Mouse (Mus musculus): ENCODE results near the gene Csgalnact2. TPM values are rescaled to one million over a fixed set of nuclear protein-coding genes. Genes with fewer than 3 reads are reported as not detected.

Csgalnact2 gene
- total and polyA plus RNA-seq, 3 experiments, result 2.2 to 6.4 (median 3.0) TPM

- Histone ChIP-seq H3K27me3 (replicated peaks) (peaks cover 86% of the 10 kb centered on the region), H3K9ac (ENCODE audit: insufficient read depth, low read depth) (no peak overlapping the region), H3K4me2 (ENCODE audit: insufficient read depth, low read depth, poor library complexity, severe bottlenecking) (no peak overlapping the region), H3K9me3 (replicated peaks; ENCODE audit: low read length) (no peaks in the 10 kb centered on the region), H3K36me3 (replicated peaks in 1 of 2; ENCODE audit: control insufficient read depth in 1 of 2, insufficient read depth in 1 of 2, low read length in 1 of 2) (no peaks in the 10 kb centered on the region), H3K27ac (ENCODE audit: insufficient read depth, low read depth) (no peak overlapping the region), H3K4me1 (ENCODE audit: control insufficient read depth in 1 of 2, insufficient read depth in 2 of 2) (no peaks in the 10 kb centered on the region), H3K4me3 (replicated peaks in 1 of 3; ENCODE audit: low read depth in 2 of 3, low read length in 2 of 3, poor library complexity in 1 of 3) (no peak overlapping the region), H3K79me2 (replicated peaks; ENCODE audit: control insufficient read depth, extremely low read depth, insufficient read depth, poor library complexity, severe bottlenecking) (no peaks in the 10 kb centered on the region)
- TF ChIP-seq IRF4 (IDR thresholded peaks at IDR 0.05; ENCODE audit: low read depth, low read length) (no peak), JUN (IDR thresholded peaks at IDR 0.05; ENCODE audit: insufficient read depth, low read depth, low read length) (no peak), USF1 (IDR thresholded peaks at IDR 0.05; ENCODE audit: low read depth, low read length) (no peak), RAD21 (IDR thresholded peaks at IDR 0.05; ENCODE audit: low read depth, low read length) (no peak), ZNF384 (IDR thresholded peaks at IDR 0.05; ENCODE audit: low read depth, low read length) (no peak), UBTF (IDR thresholded peaks at IDR 0.05; ENCODE audit: low read depth, low read length) (no peak), POLR2AphosphoS2 (IDR thresholded peaks at IDR 0.05; ENCODE audit: low read depth, low read length) (no peak), MYC (IDR thresholded peaks at IDR 0.05; ENCODE audit: low read depth, low read length) (no peak), JUND (conservative IDR thresholded peaks at IDR 0.05; ENCODE audit: low read depth, low read length) (no peak), CTCF (conservative IDR thresholded peaks at IDR 0.05 in 1 of 2, IDR thresholded peaks at IDR 0.05 in 1 of 2; ENCODE audit: low read depth in 2 of 2, low read length in 2 of 2) (no peak), ELF1 (IDR thresholded peaks at IDR 0.05; ENCODE audit: low read depth, low read length) (no peak), TBP (conservative IDR thresholded peaks at IDR 0.05; ENCODE audit: low read depth, low read length) (no peak), KAT2A (IDR thresholded peaks at IDR 0.05; ENCODE audit: insufficient replicate concordance, low read length) (no peak), TCF12 (IDR thresholded peaks at IDR 0.05; ENCODE audit: low read depth, low read length) (no peak), SMC3 (IDR thresholded peaks at IDR 0.05; ENCODE audit: low read depth, low read length) (no peak)
- DNase-seq (ENCODE audit: extremely low read depth), result no peak
- in situ Hi-C loops (cut with MboI; ENCODE audit: low pct_ligation_motif_present, low pct_unique_long_range_greater_than_20kb, low sequenced_read_pairs) (no loop called here), dilution Hi-C loops (cut with MboI; ENCODE audit: extremely low pct_ligation_motif_present, extremely low pct_unique_long_range_greater_than_20kb, low sequenced_read_pairs) (no loop called here)
Measured at GRCm38 (mm10) chr6:118074151-118074550, 64.8 kb downstream of the Csgalnact2 start.

- no peak for DNase-seq (ENCODE audit: extremely low read depth)
- dilution Hi-C loops (cut with MboI; ENCODE audit: extremely low pct_ligation_motif_present, extremely low pct_unique_long_range_greater_than_20kb, low sequenced_read_pairs), result no loop called here
Measured at GRCm38 (mm10) chr6:118072176-118072575, 66.8 kb downstream of the Csgalnact2 start.

More at GRCm38 (mm10) chr6:118072176-118072575, 66.8 kb downstream of the Csgalnact2 start:
- Histone ChIP-seq H3K79me2 (replicated peaks; ENCODE audit: control insufficient read depth, extremely low read depth, insufficient read depth, poor library complexity, severe bottlenecking) (no peaks in the 10 kb centered on the region), H3K4me1 (ENCODE audit: control insufficient read depth in 1 of 2, insufficient read depth in 2 of 2) (no peaks in the 10 kb centered on the region), H3K9ac (ENCODE audit: insufficient read depth, low read depth) (no peak overlapping the region), H3K4me2 (ENCODE audit: insufficient read depth, low read depth, poor library complexity, severe bottlenecking) (no peak overlapping the region), H3K27ac (ENCODE audit: insufficient read depth, low read depth) (no peak overlapping the region), H3K9me3 (replicated peaks; ENCODE audit: low read length) (no peaks in the 10 kb centered on the region), H3K27me3 (replicated peaks) (peaks cover 87% of the 10 kb centered on the region), H3K4me3 (replicated peaks in 1 of 3; ENCODE audit: low read depth in 2 of 3, low read length in 2 of 3, poor library complexity in 1 of 3) (no peak overlapping the region), H3K36me3 (replicated peaks in 1 of 2; ENCODE audit: control insufficient read depth in 1 of 2, insufficient read depth in 1 of 2, low read length in 1 of 2) (no peaks in the 10 kb centered on the region)
- in situ Hi-C loops (cut with MboI; ENCODE audit: low pct_ligation_motif_present, low pct_unique_long_range_greater_than_20kb, low sequenced_read_pairs), result no loop called here
- TF ChIP-seq ZMIZ1 (IDR thresholded peaks at IDR 0.05; ENCODE audit: low read depth, low read length) (no peak), MAZ (IDR thresholded peaks at IDR 0.05; ENCODE audit: low read depth, low read length) (no peak)
